Mouse (Mus musculus) R1 (cell line): Measurements from ENCODE around the gene Pola2.

Experiments used
- DNase-seq: peaks from one replicate; pipeline ENCODE4 v3.0.0-alpha.2; 2018; ENCODE audit warnings: low read depth, low spot score

The Pola2 gene

GRCm38 (mm10) chr19:5963883-5964562 is at the start of gene Pola2:
TSS of gene Pola2 (minus strand) at chr19:5964202.
- DNase-seq = peak; percentile 90

- no peak for DNase-seq
Measured at GRCm38 (mm10) chr19:6013691-6014090, 49.7 kb upstream of the Pola2 start.

GRCm38 (mm10) chr19:6009137-6009536 is 45.1 kb upstream of the Pola2 start:
- DNase-seq = peak; percentile 73

GRCm38 (mm10) chr19:6007013-6007412 is 43.0 kb upstream of the Pola2 start:
- no peak for DNase-seq

- DNase-seq = no peak
Measured at GRCm38 (mm10) chr19:6005541-6005940, 41.5 kb upstream of the Pola2 start.

- no peak for DNase-seq
Measured at GRCm38 (mm10) chr19:5999969-6000368, 36.0 kb upstream of the Pola2 start.

GRCm38 (mm10) chr19:5998180-5998579 is 34.2 kb upstream of the Pola2 start:
- DNase-seq = peak; percentile 55

GRCm38 (mm10) chr19:5994711-5995110 is 30.7 kb upstream of the Pola2 start:
- DNase-seq = no peak

GRCm38 (mm10) chr19:5992012-5992411 is 28.0 kb upstream of the Pola2 start:
- DNase-seq = no peak

GRCm38 (mm10) chr19:5991467-5991866 is 27.5 kb upstream of the Pola2 start:
- no peak for DNase-seq

- DNase-seq = no peak
Measured at GRCm38 (mm10) chr19:5990921-5991320, 26.9 kb upstream of the Pola2 start.

- DNase-seq = no peak
Measured at GRCm38 (mm10) chr19:5990033-5990432, 26.0 kb upstream of the Pola2 start.

GRCm38 (mm10) chr19:5989585-5989984 is 25.6 kb upstream of the Pola2 start:
- DNase-seq = no peak

GRCm38 (mm10) chr19:5988815-5989452 is 24.9 kb upstream of the Pola2 start:
- DNase-seq = peak; percentile 74

- DNase-seq = peak; percentile 28
Measured at GRCm38 (mm10) chr19:5988027-5988814, 24.2 kb upstream of the Pola2 start.

GRCm38 (mm10) chr19:5986043-5986442 is 22.0 kb upstream of the Pola2 start, which contains the start of gene Slc22a20:
TSS of gene Slc22a20 (minus strand) at chr19:5986143.
- no peak for DNase-seq

GRCm38 (mm10) chr19:5980477-5980876 is 16.5 kb upstream of the Pola2 start:
- peak; percentile 18 for DNase-seq

GRCm38 (mm10) chr19:5977717-5978116 is 13.7 kb upstream of the Pola2 start:
- DNase-seq = no peak

- no peak for DNase-seq
Measured at GRCm38 (mm10) chr19:5975676-5976075, 11.7 kb upstream of the Pola2 start.

GRCm38 (mm10) chr19:5975112-5975511 is 11.1 kb upstream of the Pola2 start:
- DNase-seq = no peak

GRCm38 (mm10) chr19:5967664-5968063 is 3.7 kb upstream of the Pola2 start:
- no peak for DNase-seq

GRCm38 (mm10) chr19:5966786-5967185 is 2.8 kb upstream of the Pola2 start:
- DNase-seq = peak; percentile 86
